In genomic region chr16:42913291-42913690, GRCm38 (mm10) we compare ENCODE assay signal across 20 mouse cellular contexts. TPM values are rescaled to one million over a fixed set of nuclear protein-coding genes. Genes with fewer than 3 reads are reported as not detected.
A peak's percentile ranks its signal among the peaks of the same experiment; 100 is the strongest.
DNase-seq lines count a peak whose midpoint lies in the region; ATAC-seq lines count a peak whose summit lies in the region.
"Had no signal": no experiment of that assay in that cellular context is flagged by ENCODE, and none has a peak within 500 bp of the region (broad histone marks: within the 10 kb centered on the region; RNA-seq: fewer than 3 reads in every experiment).

No protein-coding gene starts in this region.

- no peaks in the 10 kb centered on the region for H3K36me3 ChIP-seq in forebrain, embryonic 15.5 days
- H3K36me3 ChIP-seq in forebrain, embryonic 12.5 days (replicated peaks): no peaks in the 10 kb centered on the region
- H3K36me3 ChIP-seq in kidney, embryonic 16.5 days (ENCODE audit: insufficient read depth, low read length): no peaks in the 10 kb centered on the region
- H3K36me3 ChIP-seq: embryonic facial prominence, embryonic 10.5 days; heart, embryonic 12.5 days; hindbrain, embryonic 15.5 days had no signal

- H3K4me3 ChIP-seq in forebrain, embryonic 15.5 days: no peak overlapping the region
- H3K4me3 ChIP-seq in forebrain, embryonic 12.5 days (replicated peaks): no peak overlapping the region
- H3K4me3 ChIP-seq in kidney, embryonic 16.5 days (ENCODE audit: low read length): no peak overlapping the region
- H3K4me3 ChIP-seq: embryonic facial prominence, embryonic 10.5 days; heart, embryonic 12.5 days; hindbrain, embryonic 15.5 days had no signal

- peak; percentile 11 for DNase-seq in kidney, adult 9 months
- DNase-seq in ZHBTc4 (ENCODE audit: low read depth, low spot score): peak; percentile 40
- no peak for DNase-seq in spleen, adult 18-20 months
- no peak for DNase-seq in urinary bladder, postnatal 25 days (ENCODE audit: low spot score)
- DNase-seq: adrenal gland, postnatal 14 days; cerebellum, adult 18-20 months; cerebellum, adult 9-11 months; cerebellum, postnatal 36 days; gastrocnemius, postnatal 36 days; heart, adult 18-20 months had no signal

- 51% methylated on average over 8 of the region's 8 CpGs for WGBS in forebrain, embryonic 15.5 days
- 61% methylated on average over 8 of the region's 8 CpGs for WGBS in forebrain, embryonic 12.5 days
- 76% methylated on average over 8 of the region's 8 CpGs for WGBS in kidney, embryonic 16.5 days

- no peak for ATAC-seq in forebrain, embryonic 15.5 days (replicated peaks)
- no peak for ATAC-seq in forebrain, embryonic 12.5 days (ENCODE audit: low FRiP score)
- no peak for ATAC-seq in kidney, embryonic 16.5 days (ENCODE audit: low FRiP score, low TSS enrichment)
- ATAC-seq: activated CD4-positive, CD25-positive, alpha-beta regulatory T cell, adult 4 months; forebrain, embryonic 16.5 days; intestine, postnatal 0 days had no signal

- H3K4me2 ChIP-seq in forebrain, embryonic 15.5 days (replicated peaks): no peak overlapping the region
- H3K4me2 ChIP-seq in forebrain, embryonic 12.5 days: no peak overlapping the region
- no peak overlapping the region for H3K4me2 ChIP-seq in kidney, embryonic 16.5 days (replicated peaks; ENCODE audit: low read depth, low read length)
- H3K4me2 ChIP-seq: heart, embryonic 12.5 days; hindbrain, embryonic 15.5 days had no signal

- no peak overlapping the region for H3K9ac ChIP-seq in forebrain, embryonic 15.5 days (replicated peaks)
- H3K9ac ChIP-seq in forebrain, embryonic 12.5 days: no peak overlapping the region
- no peak overlapping the region for H3K9ac ChIP-seq in kidney, embryonic 16.5 days (replicated peaks; ENCODE audit: low read length)
- H3K9ac ChIP-seq: heart, embryonic 12.5 days; hindbrain, embryonic 15.5 days had no signal

- H3K9me3 ChIP-seq in forebrain, embryonic 15.5 days: no peaks in the 10 kb centered on the region
- no peaks in the 10 kb centered on the region for H3K9me3 ChIP-seq in forebrain, embryonic 12.5 days
- H3K9me3 ChIP-seq in kidney, embryonic 16.5 days (ENCODE audit: low read length): no peaks in the 10 kb centered on the region
- H3K9me3 ChIP-seq: embryonic facial prominence, embryonic 10.5 days; heart, embryonic 12.5 days; hindbrain, embryonic 15.5 days had no signal

- no peaks in the 10 kb centered on the region for H3K27me3 ChIP-seq in forebrain, embryonic 15.5 days
- H3K27me3 ChIP-seq in forebrain, embryonic 12.5 days: no peaks in the 10 kb centered on the region
- no peaks in the 10 kb centered on the region for H3K27me3 ChIP-seq in kidney, embryonic 16.5 days (ENCODE audit: insufficient read depth, low read length)
- H3K27me3 ChIP-seq: CH12.LX; heart, embryonic 12.5 days; hindbrain, embryonic 15.5 days had no signal

- 0 out of 2 replicates have a peak overlapping the region, but pooled peaks have one; percentile 31 for H3K27ac ChIP-seq in forebrain, embryonic 15.5 days (replicated peaks)
- H3K27ac ChIP-seq in forebrain, embryonic 12.5 days: no peak overlapping the region
- H3K27ac ChIP-seq in kidney, embryonic 16.5 days (ENCODE audit: low read length): no peak overlapping the region
- H3K27ac ChIP-seq: embryonic facial prominence, embryonic 10.5 days; hindbrain, embryonic 15.5 days had no signal

- H3K4me1 ChIP-seq in forebrain, embryonic 15.5 days: peaks cover 28% of the 10 kb centered on the region
- peaks cover 17% of the 10 kb centered on the region for H3K4me1 ChIP-seq in forebrain, embryonic 12.5 days
- peaks cover 8% of the 10 kb centered on the region for H3K4me1 ChIP-seq in kidney, embryonic 16.5 days (ENCODE audit: insufficient read depth, low read length)

RNA-seq across cellular contexts. Expression of gene Zbtb20, which starts 37.6 kb away (rescaled TPM):
- 143 and 149 TPM in 2 replicates for polyA plus RNA-seq in forebrain, embryonic 15.5 days (2015; fragmentation: Nextera tagmentation; extraction: Ambion mirVana)
- polyA plus RNA-seq in forebrain, embryonic 12.5 days (2016; fragmentation: Nextera tagmentation; extraction: Ambion mirVana): 73.6 and 82.4 TPM in 2 replicates
- 44.6 and 49.4 TPM in 2 replicates for polyA plus RNA-seq in kidney, embryonic 16.5 days (2015; fragmentation: Nextera tagmentation; extraction: Ambion mirVana)

Comparison
In these comparisons a context has a peak if more than half of its experiments do, and no peak if none do; other contexts are left out.
1. DNase-seq: peak in kidney, adult 9 months (single experiment) and ZHBTc4 (single experiment); none in spleen, adult 18-20 months (0 of 2) and urinary bladder, postnatal 25 days (single experiment).